Mouse (Mus musculus): ENCODE data around the gene Pfn1. TPM values are rescaled to one million over a fixed set of nuclear protein-coding genes. Genes with fewer than 3 reads are reported as not detected.

The Pfn1 gene
- 1,000 to 10,000 TPM; 1,694 to 1,755 TPM for total RNA-seq (2023)

DNA sequence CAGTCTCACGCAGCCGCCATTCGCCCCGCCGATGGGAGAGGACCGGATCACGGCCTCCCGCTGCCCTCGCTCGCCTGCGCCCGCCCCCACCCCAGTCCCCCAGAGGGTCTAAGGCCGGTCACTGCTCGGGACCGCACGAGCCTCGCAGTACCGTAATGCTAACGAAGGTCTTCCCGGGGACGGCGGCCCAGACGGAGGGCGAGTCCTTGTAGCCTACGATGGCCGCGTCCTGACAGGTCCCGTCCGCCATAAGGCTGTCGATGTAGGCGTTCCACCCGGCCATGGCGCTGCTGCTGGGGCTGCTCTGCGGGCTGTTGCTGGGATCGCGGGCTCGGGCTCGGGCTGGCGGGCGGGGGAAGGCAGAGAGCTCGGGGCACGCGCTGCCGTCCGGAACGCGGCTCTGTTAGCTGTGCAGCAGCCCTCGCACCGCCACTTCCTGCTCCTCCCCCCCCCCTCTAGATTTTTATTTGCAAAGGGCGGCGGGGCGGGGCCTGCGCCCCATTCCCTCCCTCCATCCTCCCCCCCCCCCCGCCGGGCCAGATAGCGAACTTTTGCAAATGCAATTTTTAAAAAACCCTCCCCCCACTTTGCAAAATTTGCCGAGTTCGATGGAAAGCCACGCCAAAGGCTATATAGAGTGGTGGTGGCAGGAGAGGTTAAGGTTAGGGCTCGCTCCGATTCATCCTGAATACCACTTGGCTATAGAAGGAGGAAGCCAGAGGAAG, at the start of gene Pfn1:
TSS of gene Pfn1 (minus strand) at position 447 of the 725 bp plus-strand sequence.

DNA sequence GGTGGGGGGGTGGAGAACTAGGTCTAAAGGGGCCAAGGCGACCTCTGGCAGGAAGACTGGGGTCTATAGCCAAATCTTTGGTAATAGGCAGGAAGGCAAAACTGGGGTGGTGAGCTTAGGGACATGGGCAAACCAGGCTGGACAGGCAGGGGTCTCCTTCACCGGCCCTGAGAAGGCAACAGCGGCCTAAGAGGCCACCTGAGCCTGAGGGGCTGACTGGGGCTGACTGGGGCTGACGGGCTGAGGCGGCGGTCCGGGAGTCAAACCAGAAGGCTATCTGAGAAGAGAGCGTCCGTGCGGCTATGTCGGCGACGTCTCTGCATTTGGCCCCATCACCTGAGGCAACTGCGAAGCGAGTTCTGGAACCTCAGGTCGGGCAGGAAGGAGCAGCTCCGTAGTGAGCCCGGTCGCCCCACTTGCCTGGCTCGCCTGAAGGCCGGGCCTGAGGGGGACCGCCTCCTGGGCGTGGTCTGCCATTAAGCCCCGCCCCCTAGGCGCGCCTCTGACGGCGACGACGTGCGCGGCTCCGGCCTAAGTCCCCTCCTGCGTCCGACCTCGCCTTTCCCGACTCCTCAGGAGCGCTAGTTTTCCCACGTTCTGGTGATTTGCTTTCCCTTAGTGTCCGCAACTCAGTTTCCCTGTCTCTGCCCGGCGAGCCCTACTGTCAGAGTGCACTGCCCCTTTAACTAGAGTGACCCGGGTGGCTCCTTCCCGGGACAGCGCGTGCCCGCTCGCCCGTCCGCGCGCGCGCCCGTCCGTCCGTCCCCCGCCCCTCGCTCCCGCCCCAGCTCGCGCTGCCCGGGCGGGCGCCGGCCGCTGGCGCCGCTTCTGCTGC, 45.5 kb upstream of the Pfn1 start, which contains the start of the genes Inca1 and Kif1c:
TSS of gene Inca1 (minus strand) at position 434 of the 835 bp plus-strand sequence.
TSS of gene Kif1c (plus strand) at position 827 of the 835 bp plus-strand sequence.

DNA sequence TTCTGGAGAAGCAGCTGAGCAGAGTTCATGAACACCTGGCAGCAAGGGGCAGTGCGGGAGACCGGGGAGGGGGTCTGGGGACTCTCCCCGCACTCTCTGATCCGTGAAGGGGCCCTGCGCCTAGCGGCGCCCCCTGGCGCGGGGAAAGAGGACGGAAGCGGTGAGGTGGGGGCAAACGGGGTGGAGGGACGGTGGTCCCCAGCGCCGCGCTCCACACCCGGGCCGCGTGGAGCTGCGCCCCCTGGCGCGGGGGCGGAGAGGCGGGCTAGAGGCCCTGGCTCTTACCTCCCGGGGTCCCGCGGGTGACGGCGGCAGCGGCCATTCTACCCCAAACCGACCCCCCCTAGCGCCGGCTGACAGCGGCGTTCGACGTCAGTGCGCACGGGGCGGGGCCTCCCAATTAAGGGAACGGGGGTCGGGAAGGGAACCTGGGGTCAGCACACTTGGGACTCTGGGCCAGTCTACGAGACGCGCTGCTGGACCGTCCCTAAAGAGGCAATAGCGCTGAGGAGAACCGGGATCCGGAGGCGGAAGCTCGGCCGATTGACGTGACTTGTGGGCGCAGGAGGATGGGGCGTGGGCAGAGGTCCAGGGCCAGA, 33.3 kb upstream of the Pfn1 start, which contains the start of gene Camta2:
TSS of gene Camta2 (minus strand) at position 505 of the 599 bp plus-strand sequence.

DNA sequence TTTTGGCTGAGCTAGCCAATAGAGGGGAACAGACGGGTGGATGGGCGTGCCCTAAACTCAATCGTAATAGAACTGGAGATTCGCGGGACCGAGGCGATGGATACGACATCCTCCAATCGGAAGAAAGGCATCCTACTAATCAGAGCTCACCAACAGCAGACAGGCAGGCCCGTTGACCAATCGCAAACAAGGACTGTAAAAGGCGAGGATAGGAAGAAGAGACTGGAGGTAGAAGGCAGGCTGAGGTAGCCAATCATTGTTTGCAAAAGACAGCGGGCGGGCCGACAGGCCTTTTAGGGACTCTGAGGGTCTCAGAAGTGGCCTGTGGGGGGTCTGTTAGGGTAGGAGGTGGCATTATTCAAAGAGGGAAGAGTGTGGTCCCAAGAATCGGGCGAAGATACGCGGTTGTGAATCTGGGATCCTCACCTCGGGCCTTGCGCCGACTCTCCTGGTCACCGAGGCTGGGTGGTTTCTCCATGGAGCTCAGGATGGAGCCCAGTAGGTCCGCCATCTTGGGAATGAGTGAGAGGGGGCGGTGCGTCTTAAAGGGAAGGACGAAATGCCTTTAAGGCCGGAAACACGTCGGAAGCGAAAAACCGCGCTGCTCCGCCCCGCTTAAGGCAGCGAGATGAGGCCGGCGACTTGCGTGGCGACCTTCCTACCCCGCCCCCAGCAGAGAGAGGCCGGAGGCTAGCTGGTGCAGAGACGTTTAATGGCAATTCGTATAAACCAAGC, 14.5 kb upstream of the Pfn1 start, which contains the start of gene Spag7:
TSS of gene Spag7 (minus strand) at position 646 of the 735 bp plus-strand sequence.

DNA sequence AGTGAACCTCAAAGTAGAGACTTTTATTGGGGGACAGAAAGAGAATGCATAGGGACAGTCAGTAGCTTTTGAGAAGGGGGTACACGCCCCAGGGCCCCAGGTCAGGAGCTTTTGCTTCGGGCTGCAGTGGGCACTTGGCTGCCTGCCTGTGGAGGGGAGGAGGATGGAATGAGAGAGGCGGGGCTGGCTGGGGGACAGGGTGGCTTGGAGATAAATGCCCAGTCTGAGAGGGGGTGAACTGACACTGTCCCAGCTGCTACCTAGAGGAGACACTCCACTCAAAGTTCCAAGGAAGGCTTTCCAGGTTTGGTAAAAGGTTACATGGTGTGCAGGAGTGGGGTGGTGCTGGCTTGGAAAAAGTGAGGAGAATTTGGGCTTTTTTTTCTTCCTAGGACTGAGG, 2.5 kb upstream of the Pfn1 start, which contains the start of gene Eno3:
TSS of gene Eno3 (plus strand) at position 239 of the 400 bp plus-strand sequence.

DNA sequence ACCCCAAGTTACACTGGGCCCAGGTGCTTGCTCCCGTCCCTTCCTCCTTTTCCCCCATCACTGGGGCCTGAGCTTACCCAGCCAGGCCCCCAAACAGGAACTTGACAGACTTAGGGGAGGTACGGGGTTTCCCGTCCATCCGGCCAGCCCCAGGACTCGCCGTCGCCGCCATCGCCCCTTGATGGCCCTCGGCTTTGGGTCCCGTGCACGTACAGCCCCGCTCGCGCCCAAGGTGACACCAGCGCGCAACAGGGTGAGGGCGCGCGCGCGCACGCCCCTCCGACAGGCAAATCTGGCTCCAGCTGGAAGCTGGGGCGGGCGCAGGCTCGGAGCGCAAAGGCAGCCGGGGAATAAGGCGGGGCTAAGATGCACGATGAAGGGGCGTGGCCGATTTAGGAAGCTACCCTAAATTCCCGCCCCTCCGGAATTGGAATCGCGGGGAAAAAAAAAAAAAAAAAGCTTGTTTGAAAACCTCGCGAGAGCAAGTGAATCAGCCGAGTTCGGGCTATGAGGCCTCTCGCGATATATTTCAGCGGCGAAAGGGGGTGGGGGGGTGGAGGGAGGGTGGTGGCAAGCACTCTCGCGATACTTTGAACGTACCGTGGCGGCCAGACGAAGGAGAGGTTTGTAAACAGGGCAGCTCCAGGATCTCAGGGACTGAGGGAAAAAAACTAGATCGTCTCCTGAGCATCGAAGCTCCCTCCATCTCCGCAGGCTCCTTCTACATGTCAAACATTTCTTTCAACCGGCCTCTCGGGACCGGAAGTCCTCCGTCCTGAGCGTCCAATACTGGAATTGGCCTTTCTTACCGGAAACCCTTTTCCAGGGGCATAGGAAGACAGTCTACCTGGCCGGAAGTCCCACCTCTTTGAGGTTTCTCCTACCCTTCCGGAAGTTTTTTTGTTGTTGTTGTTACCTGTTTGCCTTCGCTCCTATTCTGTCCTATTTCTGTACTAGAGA, 7.5 kb downstream of the Pfn1 start, which contains the start of the genes Rnf167 and Slc25a11:
TSS of gene Rnf167 (plus strand) at position 545 of the 960 bp plus-strand sequence.
TSS of gene Slc25a11 (minus strand) at position 789 of the 960 bp plus-strand sequence.

DNA sequence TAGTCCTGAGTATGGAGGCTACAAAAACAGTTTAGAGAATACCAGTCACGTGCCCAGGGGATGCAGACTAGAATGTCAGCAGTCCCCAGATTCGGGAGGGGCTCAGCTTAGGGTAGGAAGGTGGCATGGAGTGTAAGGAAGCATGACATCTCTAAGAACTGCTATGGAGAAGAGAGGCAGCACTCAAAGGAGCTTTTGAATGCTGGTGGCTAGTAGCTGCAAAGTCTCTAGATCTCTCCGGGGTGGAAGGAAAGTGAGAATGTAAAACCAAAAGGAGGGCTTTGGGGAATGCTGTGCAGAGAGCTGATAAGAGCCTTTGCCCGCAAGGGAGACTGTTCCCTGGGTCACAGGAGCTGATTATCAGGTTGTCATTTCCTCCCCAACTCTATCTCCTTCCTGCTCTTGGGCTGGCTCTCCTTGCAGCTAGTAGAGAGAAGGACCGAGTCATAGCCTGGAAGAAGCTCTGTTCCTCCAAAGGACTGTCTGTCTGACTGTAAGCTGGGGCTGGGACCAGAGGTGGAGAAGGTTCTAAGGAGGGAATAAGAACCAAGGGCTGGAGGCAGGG, 15.6 kb downstream of the Pfn1 start, which contains the start of gene Gp1ba:
TSS of gene Gp1ba (plus strand) at position 409 of the 565 bp plus-strand sequence.

DNA sequence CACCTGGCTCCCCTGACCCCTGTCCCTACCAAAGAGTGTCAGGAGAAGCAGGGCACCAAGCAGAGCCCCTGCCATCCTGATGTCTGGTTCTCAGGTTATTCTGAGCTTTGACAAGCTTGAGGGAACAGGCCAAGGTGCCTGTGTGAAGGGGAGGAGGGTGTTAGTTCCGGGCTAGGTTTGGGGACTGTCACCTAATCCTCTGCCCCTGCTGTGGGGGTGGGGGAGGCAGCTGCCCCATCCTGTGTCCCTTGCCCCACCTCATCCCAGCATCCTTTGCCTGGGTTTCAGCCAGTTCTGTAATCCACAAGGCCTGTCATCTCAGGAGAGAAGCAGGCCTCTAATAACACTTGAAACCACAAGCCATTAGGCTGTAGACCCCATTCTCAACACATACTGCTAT, 35.3 kb downstream of the Pfn1 start, which contains the start of gene Chrne:
TSS of gene Chrne (minus strand) at position 116 of the 400 bp plus-strand sequence.

DNA sequence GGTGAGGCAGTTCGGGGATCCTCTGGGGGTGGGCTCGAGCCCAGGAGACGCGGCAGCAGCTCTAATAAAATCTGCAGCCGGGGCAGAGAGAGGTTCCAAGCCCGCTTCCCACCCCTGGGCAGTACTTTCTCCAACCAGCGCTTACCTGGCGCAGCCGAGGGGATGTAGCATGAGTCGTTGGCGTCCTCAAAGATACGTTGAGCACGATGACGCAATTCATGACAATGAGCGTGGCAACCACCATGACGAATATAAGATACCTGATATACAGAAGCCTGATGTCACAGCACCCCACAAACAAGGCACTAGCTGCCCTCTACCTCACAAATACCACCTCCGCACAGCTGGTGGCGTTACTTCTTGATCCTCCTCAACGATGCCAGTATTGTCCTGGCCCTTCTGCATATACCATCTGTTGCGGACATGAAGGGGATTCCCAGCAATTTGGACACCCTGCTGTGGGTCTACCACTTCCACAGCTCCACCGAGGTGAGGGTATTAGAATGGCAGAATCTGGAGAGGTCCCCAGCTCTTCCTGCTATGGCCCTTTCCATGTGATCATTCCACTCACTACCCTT, 38.8 kb downstream of the Pfn1 start, which contains the start of gene 4930544D05Rik:
TSS of gene 4930544D05Rik (plus strand) at position 333 of the 578 bp plus-strand sequence.

Other genes with a start within 250 kb of the Pfn1 start
- gene Pelp1, start 244.6 kb downstream of the Pfn1 start, total RNA-seq (2023) = 10 to 100 TPM; 25.7 to 30.0 TPM
- gene Arrb2, start 222.0 kb downstream of the Pfn1 start, total RNA-seq (2023) = 100 to 1,000 TPM; 318 to 334 TPM
- gene Med11, start 202.7 kb downstream of the Pfn1 start, total RNA-seq (2023) = 10 to 100 TPM; 40.1 to 41.8 TPM
- 1 to 10 TPM in 1 of 2 experiments, under 1 TPM in 1; 0.71 to 1.6 TPM for gene Zmynd15, start 195.2 kb downstream of the Pfn1 start, total RNA-seq (2023)
- under 1 TPM in 1 of 2 experiments, not detected in 1; 0.76 TPM for gene Cxcl16, start 194.7 kb downstream of the Pfn1 start, total RNA-seq (2023)
- gene Tm4sf5, start 149.4 kb downstream of the Pfn1 start, total RNA-seq (2023) = not detected
- gene Vmo1, start 140.0 kb downstream of the Pfn1 start, total RNA-seq (2023) = not detected
- not detected for gene Gltpd2, start 135.4 kb downstream of the Pfn1 start, total RNA-seq (2023)
- gene Psmb6, start 129.3 kb downstream of the Pfn1 start, total RNA-seq (2023) = 100 to 1,000 TPM; 130 to 135 TPM
- gene Gm40193, start 121.7 kb downstream of the Pfn1 start, total RNA-seq (2023) = not detected
- gene Pld2, start 114.6 kb downstream of the Pfn1 start, total RNA-seq (2023) = 1 to 10 TPM; 4.8 to 5.4 TPM
- 100 to 1,000 TPM; 172 to 178 TPM for gene Mink1, start 91.8 kb downstream of the Pfn1 start, total RNA-seq (2023)
- gene 4930544D05Rik, start 38.8 kb downstream of the Pfn1 start, total RNA-seq (2023) = 1 to 10 TPM; 2.6 to 3.3 TPM
- gene Chrne, start 35.4 kb downstream of the Pfn1 start, total RNA-seq (2023) = 1 to 10 TPM; 3.3 to 4.4 TPM
- not detected for gene Gp1ba, start 15.5 kb downstream of the Pfn1 start, total RNA-seq (2023)
- 100 to 1,000 TPM; 234 to 250 TPM for gene Rnf167, start 7.4 kb downstream of the Pfn1 start, total RNA-seq (2023)
- 10 to 100 TPM; 64.3 to 67.8 TPM for gene Slc25a11, start 7.2 kb downstream of the Pfn1 start, total RNA-seq (2023)
- gene Eno3, start 2.6 kb upstream of the Pfn1 start, total RNA-seq (2023) = 10 to 100 TPM; 30.7 to 31.4 TPM
- 10 to 100 TPM; 32.6 to 35.8 TPM for gene Spag7, start 14.8 kb upstream of the Pfn1 start, total RNA-seq (2023)
- gene Camta2, start 33.5 kb upstream of the Pfn1 start, total RNA-seq (2023) = 10 to 100 TPM; 43.9 to 48.0 TPM
- gene Inca1, start 45.5 kb upstream of the Pfn1 start, total RNA-seq (2023) = under 1 TPM; 0.47 to 0.53 TPM
- 10 to 100 TPM; 29.5 to 33.2 TPM for gene Kif1c, start 45.9 kb upstream of the Pfn1 start, total RNA-seq (2023)
- 1 to 10 TPM; 3.3 to 4.7 TPM for gene Zfp3, start 109.6 kb upstream of the Pfn1 start, total RNA-seq (2023)
- gene Scimp, start 157.9 kb upstream of the Pfn1 start, total RNA-seq (2023) = not detected
- 10 to 100 TPM; 37.8 to 41.6 TPM for gene Rabep1, start 190.1 kb upstream of the Pfn1 start, total RNA-seq (2023)

All from T-cell, adult 66 days (primary cell).